Mouse (Mus musculus) liver, adult 2 months (tissue): Measurements from ENCODE around the gene Pcnx. TPM values are rescaled to one million over a fixed set of nuclear protein-coding genes. Genes with fewer than 3 reads are reported as not detected.
A peak's percentile ranks its signal among the peaks of the same experiment; 100 is the strongest.

ENCODE experiments used
- DNase-seq: peaks from one replicate; pipeline ENCODE4 v3.0.0-alpha.2; 2011; ENCODE audit warnings: low read depth, low spot score; ENCODE audit errors: extremely low read depth
- H3K27ac ChIP-seq: fragments of 200-500 bp; replicated peaks from 2 replicates; pipeline ENCODE4 v1.5.1; 2012; ENCODE audit warnings: low read depth, mild to moderate bottlenecking, control low read depth, inconsistent platforms, low read length; ENCODE audit not compliant: insufficient read depth
- H3K27me3 ChIP-seq: fragments of 200-500 bp; 2 replicates; pipeline ENCODE4 v1.6.1; 2012; ENCODE audit warnings: mild to moderate bottlenecking, moderate library complexity, low read length, inconsistent platforms; ENCODE audit not compliant: control insufficient read depth, insufficient read depth
- H3K36me3 ChIP-seq: fragments of 200-500 bp; 2 replicates; pipeline ENCODE4 v1.6.1; 2012; ENCODE audit warnings: low read length, inconsistent platforms; ENCODE audit not compliant: control insufficient read depth, insufficient read depth
- H3K4me1 ChIP-seq: fragments of 200-500 bp; 2 replicates; pipeline ENCODE4 v1.6.1; 2011; ENCODE audit warnings: low read length; ENCODE audit not compliant: control insufficient read depth, insufficient read depth
- H3K4me3 ChIP-seq: fragments of 200-500 bp; 2 replicates; pipeline ENCODE4 v1.5.1; 2011; ENCODE audit warnings: low read depth, mild to moderate bottlenecking, control low read depth, low read length, moderate library complexity; ENCODE audit not compliant: insufficient read depth
- H3K79me2 ChIP-seq: fragments of 200-500 bp; 2 replicates; pipeline ENCODE4 v1.6.1; 2012; ENCODE audit warnings: inconsistent platforms, mild to moderate bottlenecking, low read length, moderate library complexity; ENCODE audit not compliant: control insufficient read depth, insufficient read depth
- H3K9ac ChIP-seq: fragments of 200-500 bp; 2 replicates; pipeline ENCODE4 v1.6.1; 2012; ENCODE audit warnings: low read depth, mild to moderate bottlenecking, control low read depth, inconsistent platforms, low read length
- CTCF ChIP-seq: fragments of 200-500 bp; IDR thresholded peaks from 2 replicates; pipeline ENCODE4 v1.5.1; 2011; ENCODE audit warnings: low read depth, low read length, control low read depth
- POLR2A ChIP-seq: fragments of 200-500 bp; IDR thresholded peaks from 2 replicates; pipeline ENCODE4 v1.6.1; 2011; ENCODE audit warnings: low read length, control low read depth; ENCODE audit not compliant: insufficient read depth; ENCODE audit errors: extremely low read depth
- WGBS: fragments of 180-500 bp; shearing (Covaris S2); methylation state at CpG from one replicate; pipeline ENCODE4 v1.1.7; 2018; 5-methylcytosine and 5-hydroxymethylcytosine counted together
- polyA plus RNA-seq: library from polyadenylated mRNA; depleted of rRNA; stranded (reverse); fragments of >200 nt; gene quantifications from 2 replicates; pipeline ENCODE4 v1.2.3, GENCODE M21; 2012; rRNA removed
- total RNA-seq: library from RNA; depleted of rRNA; stranded (reverse); fragments of >200 nt; gene quantifications from 2 replicates; pipeline ENCODE4 v1.2.3, GENCODE M21; 2014; rRNA removed

Pcnx gene
- 14.5 and 20.7 TPM in 2 replicates for total RNA-seq
- polyA plus RNA-seq, result 9.5 and 10.6 TPM in 2 replicates

- DNase-seq, result peak; percentile 48
- Histone ChIP-seq H3K4me3 (peak within 1 kb of the TSS; percentile 91), H3K9ac (peak within 1 kb of the TSS; percentile 95), H3K27ac (peak within 1 kb of the TSS; percentile 75), H3K27me3 (no peaks in the 10 kb centered on the region), H3K79me2 (peaks cover 11% of the 10 kb centered on the region), H3K4me1 (peaks cover 16% of the 10 kb centered on the region), H3K36me3 (no peaks in the 10 kb centered on the region)
- TF ChIP-seq POLR2A, result 0 out of 2 replicates have a peak, but pooled peaks have one; percentile 27
- peak; percentile 78 for TF ChIP-seq CTCF
- WGBS, result 6% methylated on average over 53 of the region's 83 CpGs
Measured at GRCm38 (mm10) chr12:81859351-81860307, at the start of gene Pcnx. TSS of gene Pcnx (plus strand) at chr12:81860023.

- TF ChIP-seq POLR2A (no peak), CTCF (no peak)
- no peaks in the 10 kb centered on the region for H3K79me2 ChIP-seq
- WGBS, result 61% methylated on average over 8 of the region's 8 CpGs
Measured at GRCm38 (mm10) chr12:81810417-81810816, 49.4 kb upstream of the Pcnx start.

GRCm38 (mm10) chr12:81814742-81815141, 45.1 kb upstream of the Pcnx start:
- H3K4me1 ChIP-seq, result no peaks in the 10 kb centered on the region
- H3K4me3 ChIP-seq, result no peak overlapping the region
- no peaks in the 10 kb centered on the region for H3K27me3 ChIP-seq
- no peaks in the 10 kb centered on the region for H3K79me2 ChIP-seq
- H3K36me3 ChIP-seq, result no peaks in the 10 kb centered on the region
- no peak overlapping the region for H3K27ac ChIP-seq
- DNase-seq, result no peak
- WGBS, result 86% methylated on average over 5 of the region's 5 CpGs
- no peak for TF ChIP-seq CTCF
- H3K9ac ChIP-seq, result no peak overlapping the region

More at GRCm38 (mm10) chr12:81810417-81810816, 49.4 kb upstream of the Pcnx start:
- Histone ChIP-seq H3K27me3 (no peaks in the 10 kb centered on the region), H3K27ac (no peak overlapping the region), H3K4me3 (no peak overlapping the region), H3K36me3 (no peaks in the 10 kb centered on the region), H3K4me1 (peaks cover 6% of the 10 kb centered on the region), H3K9ac (no peak overlapping the region)
- no peak for DNase-seq

- Histone ChIP-seq H3K79me2 (no peaks in the 10 kb centered on the region), H3K27ac (no peak overlapping the region), H3K9ac (no peak overlapping the region), H3K36me3 (no peaks in the 10 kb centered on the region), H3K27me3 (no peaks in the 10 kb centered on the region), H3K4me1 (no peaks in the 10 kb centered on the region), H3K4me3 (no peak overlapping the region)
- no peak for DNase-seq
- TF ChIP-seq CTCF (no peak), POLR2A (no peak)
- 30% methylated on average over 10 of the region's 10 CpGs for WGBS
Measured at GRCm38 (mm10) chr12:81816330-81817125, 43.3 kb upstream of the Pcnx start.

GRCm38 (mm10) chr12:81817126-81817505, 42.7 kb upstream of the Pcnx start:
- H3K4me3 ChIP-seq, result no peak overlapping the region
- no peaks in the 10 kb centered on the region for H3K4me1 ChIP-seq
- H3K9ac ChIP-seq, result no peak overlapping the region
- WGBS, result 45% methylated on average over 6 of the region's 6 CpGs
- no peaks in the 10 kb centered on the region for H3K27me3 ChIP-seq
- H3K79me2 ChIP-seq, result no peaks in the 10 kb centered on the region
- TF ChIP-seq CTCF (no peak), POLR2A (no peak)
- DNase-seq, result peak; percentile 29
- no peaks in the 10 kb centered on the region for H3K36me3 ChIP-seq
- H3K27ac ChIP-seq, result no peak overlapping the region
